Mouse (Mus musculus): ENCODE measurements around the gene Ear1. TPM values are rescaled to one million over a fixed set of nuclear protein-coding genes. Genes with fewer than 3 reads are reported as not detected.
"Not testable (repeated sequence)": the region's sequence is repeated elsewhere in the genome, so short reads cannot be mapped to it uniquely, and the experiment has no call there.

The Ear1 gene
- polyA plus RNA-seq, 1 experiment from 2014 or later: not detected

DNA sequence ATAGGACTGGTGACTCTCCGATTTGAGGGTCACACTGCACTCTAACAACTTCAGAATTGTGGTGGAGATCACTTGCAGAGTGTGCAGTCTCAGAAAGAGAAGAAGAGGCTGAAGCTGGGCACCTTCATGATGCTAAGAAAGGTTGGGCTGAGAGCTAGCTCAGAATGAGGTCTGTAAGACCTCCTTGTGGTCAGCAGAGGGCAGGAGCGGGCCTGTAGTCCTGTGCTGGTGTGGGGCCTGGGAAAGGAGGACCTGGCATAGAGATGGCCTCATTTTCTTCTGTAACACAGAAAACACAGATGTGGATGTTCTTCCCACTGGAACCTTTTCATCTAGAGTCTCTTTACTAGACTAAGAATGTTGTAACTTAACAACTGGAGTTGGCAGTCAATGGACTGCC, 2.5 kb upstream of the Ear1 start:
- not testable (repeated sequence) for H3K27me3 ChIP-seq (replicated peaks; ENCODE audit: control insufficient read depth, insufficient read depth, low read length); H3K4me2 ChIP-seq (ENCODE audit: low read depth, low read length); H3K36me3 ChIP-seq (ENCODE audit: control insufficient read depth, insufficient read depth, low read length); H3K4me1 ChIP-seq (ENCODE audit: control insufficient read depth, insufficient read depth, low read length); H3K9ac ChIP-seq (ENCODE audit: low read depth, low read length); ATAC-seq; H3K9me3 ChIP-seq (ENCODE audit: control insufficient read depth, low read length); H3K27ac ChIP-seq (ENCODE audit: low read length); H3K4me3 ChIP-seq (ENCODE audit: low read length)
- 42% methylated on average over 1 of the region's 2 CpGs for WGBS

DNA sequence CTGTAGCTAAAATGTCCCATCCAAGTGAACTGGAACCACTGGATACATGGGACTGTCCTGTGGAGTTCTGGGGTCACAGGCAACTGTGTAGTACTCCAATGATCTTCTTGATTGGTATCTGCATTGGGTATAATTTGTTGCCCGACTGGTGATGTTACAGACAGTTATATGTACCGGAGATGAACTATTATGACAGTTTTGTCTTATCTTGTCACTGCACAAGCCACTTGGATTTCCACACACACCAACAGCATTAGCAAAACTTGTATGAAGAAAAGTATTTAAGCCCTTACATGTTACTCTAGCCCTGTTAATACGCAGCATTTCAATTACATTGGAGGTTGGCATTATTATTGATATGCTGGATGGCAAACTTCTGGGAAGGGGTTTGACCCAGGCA, 455 bp downstream of the Ear1 start:
- H3K36me3 ChIP-seq (ENCODE audit: control insufficient read depth, insufficient read depth, low read length); H3K4me2 ChIP-seq (ENCODE audit: low read depth, low read length); H3K9ac ChIP-seq (ENCODE audit: low read depth, low read length); H3K4me1 ChIP-seq (ENCODE audit: control insufficient read depth, insufficient read depth, low read length); H3K27ac ChIP-seq (ENCODE audit: low read length); H3K4me3 ChIP-seq (ENCODE audit: low read length); H3K27me3 ChIP-seq (replicated peaks; ENCODE audit: control insufficient read depth, insufficient read depth, low read length); H3K9me3 ChIP-seq (ENCODE audit: control insufficient read depth, low read length); ATAC-seq: not testable (repeated sequence)
- WGBS: 83% methylated on average over 3 of the region's 3 CpGs

DNA sequence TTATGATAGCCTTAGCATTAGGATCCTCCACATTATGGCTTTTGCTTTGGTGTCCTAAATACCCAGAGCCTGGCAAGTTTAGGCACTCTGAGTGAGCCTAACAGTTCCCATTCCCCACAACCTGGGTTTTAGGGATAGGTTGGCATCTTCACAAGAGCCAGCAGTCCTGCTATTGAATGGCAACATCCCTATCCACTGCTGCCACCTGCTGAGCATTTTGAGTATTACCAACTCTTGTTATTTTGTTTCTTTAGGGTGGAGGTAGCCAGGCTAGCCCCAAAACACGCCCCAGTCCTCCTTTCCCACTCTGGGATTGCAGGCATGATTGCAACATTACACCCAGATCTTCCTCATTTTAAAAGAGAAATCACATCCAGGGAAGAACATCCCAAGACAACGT, 14.8 kb downstream of the Ear1 start:
- not testable (repeated sequence) for H3K4me2 ChIP-seq (ENCODE audit: low read depth, low read length); H3K9me3 ChIP-seq (ENCODE audit: control insufficient read depth, low read length); H3K27me3 ChIP-seq (replicated peaks; ENCODE audit: control insufficient read depth, insufficient read depth, low read length); H3K9ac ChIP-seq (ENCODE audit: low read depth, low read length); H3K27ac ChIP-seq (ENCODE audit: low read length); H3K4me1 ChIP-seq (ENCODE audit: control insufficient read depth, insufficient read depth, low read length); ATAC-seq; H3K36me3 ChIP-seq (ENCODE audit: control insufficient read depth, insufficient read depth, low read length); H3K4me3 ChIP-seq (ENCODE audit: low read length)
- 28% methylated on average over 2 of the region's 2 CpGs for WGBS

DNA sequence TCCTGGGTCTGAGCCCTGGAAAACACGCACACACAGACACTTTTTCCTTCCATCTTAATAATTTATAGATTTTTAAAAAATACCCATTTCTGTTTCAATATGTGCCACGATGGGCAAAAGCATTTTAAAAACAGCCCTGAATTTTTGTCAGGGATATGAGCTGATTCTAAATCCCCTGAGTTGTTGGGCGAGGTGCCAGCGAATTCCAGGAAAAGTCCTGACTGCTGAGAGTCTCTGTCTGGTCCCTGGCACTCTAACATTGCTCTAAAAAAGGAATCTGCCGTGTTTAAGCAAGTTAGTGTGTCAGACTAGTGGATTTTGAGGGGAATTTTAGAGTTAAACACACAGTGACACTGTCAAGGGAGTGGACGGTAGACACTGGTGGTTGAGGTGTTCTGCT, 15.9 kb downstream of the Ear1 start:
- not testable (repeated sequence) for H3K9me3 ChIP-seq (ENCODE audit: control insufficient read depth, low read length); ATAC-seq; H3K9ac ChIP-seq (ENCODE audit: low read depth, low read length); H3K36me3 ChIP-seq (ENCODE audit: control insufficient read depth, insufficient read depth, low read length); H3K4me3 ChIP-seq (ENCODE audit: low read length); H3K4me2 ChIP-seq (ENCODE audit: low read depth, low read length); H3K27ac ChIP-seq (ENCODE audit: low read length); H3K27me3 ChIP-seq (replicated peaks; ENCODE audit: control insufficient read depth, insufficient read depth, low read length); H3K4me1 ChIP-seq (ENCODE audit: control insufficient read depth, insufficient read depth, low read length)
- WGBS: 62% methylated on average over 4 of the region's 6 CpGs

DNA sequence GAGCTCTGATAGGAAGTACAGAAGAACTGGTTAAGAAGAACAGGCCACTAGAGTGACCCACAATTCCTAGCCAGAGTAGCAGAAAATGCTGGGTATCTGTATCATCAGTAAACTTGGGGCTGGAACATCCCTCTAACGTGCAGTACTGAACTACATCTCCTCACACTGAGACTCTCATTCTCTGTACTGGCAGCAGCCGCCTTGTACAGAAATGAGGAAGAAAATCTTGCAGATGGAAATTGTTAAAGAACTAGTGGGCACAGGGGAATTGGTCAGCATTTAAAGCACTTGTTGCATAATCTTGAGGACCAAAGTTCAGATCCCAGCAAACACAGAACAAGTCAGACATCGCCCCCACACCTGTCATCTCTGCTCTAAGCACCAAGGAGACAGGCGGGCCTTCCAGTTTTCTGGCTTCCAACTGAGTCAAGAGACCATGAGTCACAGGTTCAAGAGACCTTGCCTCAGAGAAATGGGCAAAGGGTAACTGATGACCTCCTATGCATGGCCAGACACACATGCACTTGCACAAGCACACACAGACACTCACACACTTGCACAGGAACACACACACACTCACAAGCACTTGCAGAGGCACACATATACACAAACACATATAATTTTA, 31.3 kb downstream of the Ear1 start:
- H3K36me3 ChIP-seq (ENCODE audit: control insufficient read depth, insufficient read depth, low read length); H3K4me2 ChIP-seq (ENCODE audit: low read depth, low read length); H3K27ac ChIP-seq (ENCODE audit: low read length); H3K4me1 ChIP-seq (ENCODE audit: control insufficient read depth, insufficient read depth, low read length); H3K4me3 ChIP-seq (ENCODE audit: low read length); H3K27me3 ChIP-seq (replicated peaks; ENCODE audit: control insufficient read depth, insufficient read depth, low read length); H3K9me3 ChIP-seq (ENCODE audit: control insufficient read depth, low read length); H3K9ac ChIP-seq (ENCODE audit: low read depth, low read length): not testable (repeated sequence)
- ATAC-seq: peak; percentile 83
- 64% methylated on average over 4 of the region's 4 CpGs for WGBS

DNA sequence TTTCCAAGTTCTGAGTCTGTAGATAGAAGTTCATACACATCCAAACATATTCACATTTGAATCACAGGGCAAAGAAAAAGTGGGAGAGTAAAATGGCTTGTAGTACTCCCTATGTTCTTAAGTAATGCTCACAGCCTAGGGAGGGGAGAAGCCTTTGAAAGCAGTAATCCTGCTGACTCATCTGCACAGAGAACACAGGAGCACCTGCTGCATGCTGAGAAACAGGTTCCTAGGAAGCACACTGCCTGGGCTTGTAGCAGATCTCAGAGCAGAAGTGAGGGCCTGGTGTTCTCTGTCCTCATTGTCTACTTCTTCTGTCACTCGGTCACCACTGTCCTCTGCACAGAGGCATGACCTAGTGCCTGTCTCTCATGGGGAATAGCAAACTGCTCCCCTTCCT, 34.3 kb downstream of the Ear1 start:
- ATAC-seq: peak; percentile 69
- not testable (repeated sequence) for H3K9me3 ChIP-seq (ENCODE audit: control insufficient read depth, low read length); H3K4me3 ChIP-seq (ENCODE audit: low read length); H3K4me2 ChIP-seq (ENCODE audit: low read depth, low read length); H3K4me1 ChIP-seq (ENCODE audit: control insufficient read depth, insufficient read depth, low read length); H3K27me3 ChIP-seq (replicated peaks; ENCODE audit: control insufficient read depth, insufficient read depth, low read length); H3K36me3 ChIP-seq (ENCODE audit: control insufficient read depth, insufficient read depth, low read length); H3K27ac ChIP-seq (ENCODE audit: low read length); H3K9ac ChIP-seq (ENCODE audit: low read depth, low read length)
- WGBS: no CpG with 5 or more reads among the region's 1 CpGs

DNA sequence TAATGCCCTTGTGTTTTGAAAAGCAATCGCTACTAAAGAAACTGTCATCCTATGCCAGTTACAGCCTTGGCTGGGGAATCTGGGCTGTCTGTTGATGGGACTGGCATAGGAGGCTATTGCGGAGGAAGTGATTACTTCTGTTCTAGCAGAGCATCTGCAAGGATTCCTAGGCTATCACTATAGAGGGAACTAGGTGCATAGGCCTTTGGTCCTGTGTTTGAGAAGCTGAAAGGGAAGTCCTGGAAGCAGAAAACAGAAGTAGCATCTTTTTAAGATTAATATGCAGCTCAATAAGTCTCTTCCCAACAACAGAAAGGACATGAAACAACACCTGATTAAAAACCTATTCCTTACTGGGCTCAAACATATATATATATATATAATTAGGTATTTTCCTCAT, 40.0 kb downstream of the Ear1 start:
- not testable (repeated sequence) for H3K9me3 ChIP-seq (ENCODE audit: control insufficient read depth, low read length); ATAC-seq; H3K36me3 ChIP-seq (ENCODE audit: control insufficient read depth, insufficient read depth, low read length); H3K4me1 ChIP-seq (ENCODE audit: control insufficient read depth, insufficient read depth, low read length); H3K9ac ChIP-seq (ENCODE audit: low read depth, low read length); H3K27ac ChIP-seq (ENCODE audit: low read length); H3K4me2 ChIP-seq (ENCODE audit: low read depth, low read length); H3K4me3 ChIP-seq (ENCODE audit: low read length); H3K27me3 ChIP-seq (replicated peaks; ENCODE audit: control insufficient read depth, insufficient read depth, low read length)
- WGBS: 86% methylated on average over 2 of the region's 2 CpGs

DNA sequence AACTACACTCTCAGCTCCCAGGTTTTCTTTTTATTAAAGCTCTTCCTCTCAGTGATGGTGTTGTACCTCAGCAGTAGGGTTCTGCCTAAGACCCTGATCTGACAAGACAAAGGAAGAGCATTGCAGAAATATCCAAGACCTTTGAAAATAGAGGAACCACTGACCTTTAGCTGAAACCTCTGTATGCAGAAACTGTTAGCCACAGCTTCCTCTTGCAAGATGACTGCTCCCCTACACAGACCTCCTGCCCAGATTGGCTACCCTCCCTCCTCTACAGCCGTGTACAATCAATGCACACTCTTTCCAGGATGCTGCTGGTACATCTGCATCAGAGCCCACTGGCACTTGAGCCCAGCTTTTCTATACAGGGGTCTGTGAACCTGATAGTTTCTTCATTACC, 44.9 kb downstream of the Ear1 start:
- H3K36me3 ChIP-seq (ENCODE audit: control insufficient read depth, insufficient read depth, low read length); H3K9me3 ChIP-seq (ENCODE audit: control insufficient read depth, low read length): not testable (repeated sequence)
- 63% methylated on average over 1 of the region's 1 CpGs for WGBS

DNA sequence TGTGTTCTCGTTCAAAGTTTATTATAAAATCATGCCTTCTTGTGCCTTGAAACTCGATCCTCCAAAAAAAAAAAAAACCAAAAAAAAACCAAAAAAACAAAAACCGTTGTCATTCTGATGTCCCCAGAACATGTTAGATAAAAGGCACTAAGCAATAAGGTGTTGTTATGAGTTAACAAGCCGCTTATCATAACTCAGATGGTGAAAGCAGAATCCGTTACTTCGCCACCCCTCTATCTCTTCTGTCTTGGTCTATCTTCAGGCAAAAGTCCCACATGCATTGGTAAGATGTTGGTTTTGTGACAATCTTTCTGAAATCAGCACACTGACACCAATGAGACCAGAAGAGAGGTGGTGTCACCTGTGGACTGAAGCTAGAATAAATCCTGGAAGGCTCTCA, 51.1 kb downstream of the Ear1 start:
- not testable (repeated sequence) for H3K27me3 ChIP-seq (replicated peaks; ENCODE audit: control insufficient read depth, insufficient read depth, low read length); ATAC-seq; H3K27ac ChIP-seq (ENCODE audit: low read length); H3K4me1 ChIP-seq (ENCODE audit: control insufficient read depth, insufficient read depth, low read length); H3K9me3 ChIP-seq (ENCODE audit: control insufficient read depth, low read length); H3K4me3 ChIP-seq (ENCODE audit: low read length); H3K36me3 ChIP-seq (ENCODE audit: control insufficient read depth, insufficient read depth, low read length); H3K9ac ChIP-seq (ENCODE audit: low read depth, low read length); H3K4me2 ChIP-seq (ENCODE audit: low read depth, low read length)
- 81% methylated on average over 6 of the region's 6 CpGs for WGBS

More for the DNA sequence above, 44.9 kb downstream of the Ear1 start:
- not testable (repeated sequence) for H3K27ac ChIP-seq (ENCODE audit: low read length); H3K4me1 ChIP-seq (ENCODE audit: control insufficient read depth, insufficient read depth, low read length); H3K9ac ChIP-seq (ENCODE audit: low read depth, low read length); H3K4me3 ChIP-seq (ENCODE audit: low read length); H3K27me3 ChIP-seq (replicated peaks; ENCODE audit: control insufficient read depth, insufficient read depth, low read length); H3K4me2 ChIP-seq (ENCODE audit: low read depth, low read length); ATAC-seq

DNA sequence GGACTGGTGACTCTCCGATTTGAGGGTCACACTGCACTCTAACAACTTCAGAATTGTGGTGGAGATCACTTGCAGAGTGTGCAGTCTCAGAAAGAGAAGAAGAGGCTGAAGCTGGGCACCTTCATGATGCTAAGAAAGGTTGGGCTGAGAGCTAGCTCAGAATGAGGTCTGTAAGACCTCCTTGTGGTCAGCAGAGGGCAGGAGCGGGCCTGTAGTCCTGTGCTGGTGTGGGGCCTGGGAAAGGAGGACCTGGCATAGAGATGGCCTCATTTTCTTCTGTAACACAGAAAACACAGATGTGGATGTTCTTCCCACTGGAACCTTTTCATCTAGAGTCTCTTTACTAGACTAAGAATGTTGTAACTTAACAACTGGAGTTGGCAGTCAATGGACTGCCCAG, 53.4 kb downstream of the Ear1 start:
- H3K27ac ChIP-seq (ENCODE audit: low read length); H3K4me3 ChIP-seq (ENCODE audit: low read length); H3K36me3 ChIP-seq (ENCODE audit: control insufficient read depth, insufficient read depth, low read length); H3K9me3 ChIP-seq (ENCODE audit: control insufficient read depth, low read length); ATAC-seq; H3K27me3 ChIP-seq (replicated peaks; ENCODE audit: control insufficient read depth, insufficient read depth, low read length); H3K4me1 ChIP-seq (ENCODE audit: control insufficient read depth, insufficient read depth, low read length); H3K4me2 ChIP-seq (ENCODE audit: low read depth, low read length); H3K9ac ChIP-seq (ENCODE audit: low read depth, low read length): not testable (repeated sequence)
- 38% methylated on average over 1 of the region's 2 CpGs for WGBS

All from intestine, embryonic 16.5 days (tissue).